Mouse (Mus musculus): ENCODE results near the gene Akap6. TPM values are rescaled to one million over a fixed set of nuclear protein-coding genes. Genes with fewer than 3 reads are reported as not detected.

The Akap6 gene
- total RNA-seq, 2 experiments from 2014 or later, result 89.1 to 100 TPM

GRCm38 (mm10) chr12:52957587-52957986, 258.4 kb downstream of the Akap6 start:
- no peak for DNase-seq
- intact Hi-C loops (cut with DNase I), result no loop called here

DNA sequence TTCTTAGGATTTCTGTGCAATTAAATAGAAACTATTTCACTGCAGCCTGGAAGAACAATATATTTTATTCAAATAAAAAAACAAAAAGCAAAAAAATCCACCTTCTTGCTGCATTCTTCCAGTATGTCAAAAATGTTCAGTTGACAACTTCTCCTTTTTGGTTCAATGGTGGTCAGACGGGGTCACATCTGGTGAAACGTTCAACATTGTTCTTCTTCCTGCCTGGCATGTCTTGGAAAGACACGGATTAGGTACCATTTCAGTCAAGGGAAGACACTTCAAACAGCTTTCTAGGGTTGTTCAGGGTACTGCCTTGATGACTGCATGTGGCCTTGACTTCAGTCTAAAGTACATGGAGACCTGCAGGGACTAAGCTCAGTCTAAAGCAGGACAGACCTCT, 258.8 kb downstream of the Akap6 start:
- DNase-seq, result no peak
- intact Hi-C loops (cut with DNase I), result no loop called here

GRCm38 (mm10) chr12:52991745-52992144, 292.6 kb downstream of the Akap6 start:
- DNase-seq, result peak in 1 of 2 experiments; percentile 14
- intact Hi-C loops (cut with DNase I), result no loop called here

DNA sequence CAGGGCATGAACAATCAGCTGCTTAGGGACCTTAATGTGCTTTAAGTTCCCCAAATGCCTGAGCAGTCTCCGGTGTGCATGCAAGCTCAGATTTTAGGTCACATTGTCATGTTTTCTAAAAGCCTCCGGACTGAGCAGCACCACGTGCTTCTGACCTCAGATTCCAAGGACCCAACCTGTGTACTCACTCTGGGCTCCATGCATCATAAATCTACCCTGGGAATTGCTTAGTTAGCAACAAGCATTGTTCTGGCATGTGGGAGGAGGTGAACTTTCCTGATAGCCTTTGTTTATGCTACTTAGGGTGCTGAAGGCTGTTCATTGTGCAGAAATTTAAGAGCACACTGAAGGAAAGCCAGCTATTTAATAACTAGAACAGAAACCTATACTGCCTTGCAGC, 313.2 kb downstream of the Akap6 start:
- intact Hi-C loops (cut with DNase I), result no loop called here

DNA sequence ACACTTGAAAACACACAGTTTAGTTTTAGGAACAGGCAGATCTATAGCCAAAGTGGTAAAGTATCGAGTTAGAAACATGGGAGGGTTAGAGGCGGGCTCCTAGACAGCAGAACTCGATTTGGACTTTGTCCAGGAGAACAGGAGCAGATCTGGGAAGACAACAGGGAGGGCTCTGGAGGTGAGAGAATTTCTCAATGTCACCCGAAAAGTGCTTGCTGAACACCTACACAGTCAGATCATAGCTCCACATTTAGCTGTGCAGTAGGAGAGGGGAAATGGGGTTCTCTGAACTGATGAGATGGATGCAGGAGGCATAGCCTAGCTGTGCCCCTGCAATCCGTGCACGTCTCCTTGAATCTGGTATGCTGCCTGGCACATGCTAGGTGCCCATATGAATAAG, 315.4 kb downstream of the Akap6 start:
- DNase-seq, result no peak

More for the DNA sequence above, 313.2 kb downstream of the Akap6 start:
- DNase-seq, result no peak

DNA sequence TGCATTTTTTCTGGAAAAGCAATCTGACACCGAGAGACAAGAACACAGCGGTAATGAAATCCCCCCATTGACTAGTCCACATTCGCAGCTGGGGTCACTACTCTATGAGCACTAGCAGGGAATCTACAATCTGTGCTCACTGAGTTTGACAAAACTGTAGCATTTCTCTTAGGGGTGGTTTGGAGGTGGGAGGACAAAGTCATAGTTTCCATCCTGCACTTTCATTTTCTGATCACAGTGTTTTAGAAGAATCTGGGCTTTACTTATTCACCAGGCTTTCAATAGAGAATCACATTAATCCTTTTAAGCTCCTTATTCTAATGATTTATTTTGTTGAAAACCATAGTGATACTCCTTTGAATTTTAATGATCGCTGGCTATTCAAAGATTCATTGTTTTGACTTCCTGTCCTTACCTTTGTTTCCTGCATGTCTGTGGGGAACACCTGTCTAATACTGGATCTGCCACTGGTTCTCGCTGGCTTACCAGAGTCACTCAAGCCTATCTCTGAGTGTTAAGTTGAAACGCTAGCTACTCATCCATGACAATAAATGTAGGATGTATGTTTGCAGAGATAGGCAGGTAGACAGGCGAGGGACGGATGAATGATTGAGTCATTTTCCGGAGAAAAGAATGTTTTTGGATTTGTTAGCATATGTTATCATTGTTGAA, 325.5 kb downstream of the Akap6 start:
- intact Hi-C loops (cut with DNase I), result no loop called here
- DNase-seq, result no peak

More for the DNA sequence above, 315.4 kb downstream of the Akap6 start:
- intact Hi-C loops (cut with DNase I), result no loop called here

DNA sequence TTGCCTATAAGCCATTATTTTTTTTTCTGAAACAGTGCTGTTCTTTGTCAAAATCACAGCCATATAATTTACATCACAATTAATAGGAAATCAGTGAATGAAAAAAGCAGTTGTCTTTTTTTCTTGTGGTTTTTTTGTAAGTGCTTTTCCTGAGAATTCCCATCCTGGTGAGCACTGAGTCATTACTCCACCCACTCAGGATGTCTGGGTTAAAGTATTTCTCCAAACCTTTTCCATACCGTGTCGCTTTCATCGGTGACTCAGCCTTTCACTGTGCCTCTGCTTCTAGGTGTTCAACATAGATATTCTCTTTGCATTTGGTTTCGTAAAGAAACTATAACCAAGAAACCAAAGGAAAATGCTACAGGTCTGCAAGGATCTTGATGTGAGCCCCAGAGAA, 328.1 kb downstream of the Akap6 start:
- intact Hi-C loops (cut with DNase I), result no loop called here
- no peak for DNase-seq

- intact Hi-C loops (cut with DNase I), result no loop called here
Measured at GRCm38 (mm10) chr12:53028926-53029325, 329.7 kb downstream of the Akap6 start.

GRCm38 (mm10) chr12:53029910-53030309, 330.7 kb downstream of the Akap6 start:
- no peak for DNase-seq
- intact Hi-C loops (cut with DNase I), result no loop called here

More at GRCm38 (mm10) chr12:53028926-53029325, 329.7 kb downstream of the Akap6 start:
- no peak for DNase-seq

GRCm38 (mm10) chr12:53032762-53033161, 333.6 kb downstream of the Akap6 start:
- DNase-seq, result peak; percentile 41 to 47
- intact Hi-C loops (cut with DNase I), result no loop called here

GRCm38 (mm10) chr12:53033404-53033913, 334.3 kb downstream of the Akap6 start:
- peak; percentile 42 to 44 for DNase-seq
- intact Hi-C loops (cut with DNase I), result no loop called here

DNA sequence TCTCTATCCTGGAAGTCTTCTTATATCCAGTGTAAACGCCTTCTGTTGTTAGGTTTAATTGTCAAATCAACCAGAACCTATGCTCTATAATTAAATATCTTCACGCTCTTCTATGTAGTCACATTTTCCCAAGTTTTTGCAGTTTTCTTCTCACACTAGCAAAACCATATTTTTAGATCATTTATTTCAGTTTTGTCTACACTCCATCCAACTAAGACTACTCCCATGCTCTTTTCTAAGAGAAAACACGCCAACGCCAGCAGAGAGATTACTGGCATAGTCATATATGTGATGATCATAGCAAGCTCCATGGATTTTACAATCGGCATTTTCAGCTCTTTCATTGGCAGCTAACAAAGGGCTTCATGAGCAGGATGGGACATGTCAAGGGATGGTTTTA, 341.5 kb downstream of the Akap6 start:
- DNase-seq, result no peak
- intact Hi-C loops (cut with DNase I), result loop anchor here (5.0 to 10.0 kb wide), 3 partner anchors 123 to 254 kb away; no protein-coding TSS in a partner anchor

DNA sequence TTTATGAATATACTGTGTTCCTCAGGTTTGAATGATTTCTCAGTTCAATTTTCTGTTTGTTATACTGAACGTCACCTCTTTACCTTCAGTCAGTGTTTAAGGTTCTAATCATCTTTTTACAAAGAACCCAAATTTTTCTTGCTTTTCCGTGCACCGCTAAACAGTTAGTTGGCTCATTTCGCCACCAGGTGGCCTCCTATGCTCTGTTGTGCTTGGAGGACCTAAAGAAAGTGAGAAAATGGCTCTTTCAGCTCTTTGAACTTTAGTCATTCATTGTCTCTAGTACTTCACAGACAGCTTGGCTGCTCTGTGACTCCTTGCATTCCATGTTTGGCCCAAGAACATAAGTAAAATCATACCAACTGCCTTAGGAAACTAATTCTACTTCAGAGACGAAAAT, 343.6 kb downstream of the Akap6 start:
- intact Hi-C loops (cut with DNase I), result loop anchor here (2.0 to 10.0 kb wide), 4 partner anchors 125 to 1018 kb away; no protein-coding TSS in a partner anchor
- peak; percentile 43 to 57 for DNase-seq

DNA sequence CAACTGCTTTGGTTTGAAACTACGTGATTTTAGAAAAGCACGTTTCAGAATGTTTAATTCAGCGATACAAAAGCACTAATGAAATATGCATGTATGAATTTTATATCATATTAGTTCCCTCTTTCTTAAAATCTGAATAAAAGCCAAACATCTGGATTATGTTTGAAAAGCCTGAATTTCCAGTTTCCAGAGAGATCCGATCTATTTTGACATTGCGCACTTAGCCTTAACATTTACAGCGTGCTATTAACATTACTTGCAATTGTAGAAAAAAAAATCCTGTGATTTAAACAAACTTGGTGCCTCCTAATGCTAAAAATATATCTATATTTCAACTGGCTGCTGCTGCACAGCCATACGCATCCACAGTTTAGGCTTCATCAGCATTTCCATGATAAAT, 358.4 kb downstream of the Akap6 start:
- DNase-seq, result no peak
- intact Hi-C loops (cut with DNase I), result no loop called here

DNA sequence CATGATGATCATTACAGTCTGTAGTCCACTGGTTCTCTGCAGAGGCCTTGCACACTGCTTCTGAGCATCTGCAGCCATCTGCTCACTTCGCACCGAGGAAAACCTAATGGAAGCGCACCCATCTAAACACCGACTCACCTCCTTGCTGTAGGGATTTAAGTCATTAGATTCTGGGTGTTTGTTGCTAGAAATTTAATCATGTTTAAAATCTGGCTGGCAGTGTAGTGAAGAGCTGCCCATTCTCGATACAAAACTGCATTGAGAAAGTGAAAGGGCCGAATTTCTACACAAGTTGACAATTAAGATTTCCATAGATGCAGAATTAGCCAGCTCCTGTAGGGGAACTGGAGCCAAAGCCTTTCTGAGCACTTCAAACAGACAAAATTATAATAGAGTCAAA, 361.7 kb downstream of the Akap6 start:
- intact Hi-C loops (cut with DNase I), result no loop called here
- no peak for DNase-seq

DNA sequence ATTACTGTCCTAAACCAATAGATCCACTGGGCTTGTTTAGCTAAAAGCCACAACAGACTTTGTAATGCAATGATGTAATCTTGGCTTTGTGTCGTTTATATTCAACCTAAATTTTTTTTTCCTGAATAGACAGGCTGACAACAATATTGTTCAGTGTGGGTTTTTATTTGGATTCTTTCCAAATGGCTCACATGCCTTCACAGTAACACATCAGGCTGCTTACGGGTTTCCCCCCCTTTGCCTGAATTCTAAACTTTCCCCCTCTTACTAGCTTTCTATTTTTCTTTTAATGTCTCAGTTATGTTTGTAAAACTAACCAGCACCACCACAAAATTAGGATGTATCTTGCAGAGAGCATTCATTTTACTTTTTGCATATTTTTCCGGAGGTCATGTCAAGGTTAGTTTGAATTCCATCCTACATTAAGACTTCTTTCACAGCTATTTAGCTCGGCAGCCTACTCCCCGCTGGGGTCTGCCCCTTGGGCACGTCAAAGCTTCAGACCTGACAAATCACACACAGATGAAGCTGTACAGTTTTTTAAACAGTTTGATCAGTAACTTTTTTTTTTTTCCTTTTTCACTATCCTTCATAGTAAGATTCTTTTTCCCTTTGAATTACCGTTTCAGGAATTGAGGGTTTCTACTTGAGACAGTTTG, 362.4 kb downstream of the Akap6 start:
- intact Hi-C loops (cut with DNase I), result no loop called here
- DNase-seq, result no peak

- no peak for DNase-seq
- intact Hi-C loops (cut with DNase I), result no loop called here
Measured at GRCm38 (mm10) chr12:53063003-53063402, 363.8 kb downstream of the Akap6 start.

GRCm38 (mm10) chr12:53064241-53064760, 365.1 kb downstream of the Akap6 start:
- no peak for DNase-seq
- intact Hi-C loops (cut with DNase I), result no loop called here

GRCm38 (mm10) chr12:53065031-53065785, 366.0 kb downstream of the Akap6 start:
- intact Hi-C loops (cut with DNase I), result no loop called here
- DNase-seq, result no peak

DNA sequence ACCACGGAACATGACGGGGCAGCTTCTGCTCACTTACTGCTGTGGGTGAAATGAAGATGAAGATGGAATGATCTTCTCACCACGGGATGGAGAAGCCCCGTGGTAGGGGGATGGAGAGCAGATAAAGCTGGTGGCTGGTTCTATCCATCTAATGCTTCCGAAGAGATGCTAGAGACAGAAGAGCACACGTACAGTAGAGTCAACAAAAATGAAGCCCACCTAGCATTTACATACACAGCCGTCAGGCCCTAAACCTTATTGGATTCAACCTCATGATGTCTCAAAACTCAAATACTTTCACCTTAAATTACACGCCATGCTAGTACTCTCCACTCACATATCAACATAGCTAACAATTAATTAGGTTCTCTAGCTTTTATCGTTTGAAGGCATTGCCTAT, 367.1 kb downstream of the Akap6 start:
- no peak for DNase-seq
- intact Hi-C loops (cut with DNase I), result no loop called here

GRCm38 (mm10) chr12:53070907-53071306, 371.7 kb downstream of the Akap6 start:
- intact Hi-C loops (cut with DNase I), result no loop called here
- DNase-seq, result no peak

All from heart, postnatal 14 days (tissue).